Mouse (Mus musculus): ENCODE data around the gene Mfsd4b1. TPM values are rescaled to one million over a fixed set of nuclear protein-coding genes. Genes with fewer than 3 reads are reported as not detected.

Mfsd4b1 gene
- polyA plus RNA-seq, 1 experiment from 2014 or later, result 0.32 TPM

Other genes with a start within 250 kb of the Mfsd4b1 start
- 4.3 and 6.1 TPM in 2 replicates for gene Mfsd4b4, start 126.0 kb downstream of the Mfsd4b1 start, polyA plus RNA-seq (2014; fragmentation: Nextera tagmentation; extraction: Ambion mirVana)
- not detected in 2 replicates for gene Mfsd4b2, start 98.3 kb downstream of the Mfsd4b1 start, polyA plus RNA-seq (2014; fragmentation: Nextera tagmentation; extraction: Ambion mirVana)
- gene Mfsd4b3, start 65.1 kb downstream of the Mfsd4b1 start, polyA plus RNA-seq (2014; fragmentation: Nextera tagmentation; extraction: Ambion mirVana), result 0.45 and 1.4 TPM in 2 replicates
- 0.12 and 0.13 TPM in 2 replicates for gene Mfsd4b5, start 38.6 kb downstream of the Mfsd4b1 start, polyA plus RNA-seq (2014; fragmentation: Nextera tagmentation; extraction: Ambion mirVana)
- gene Slc16a10, start 117.0 kb upstream of the Mfsd4b1 start, polyA plus RNA-seq (2014; fragmentation: Nextera tagmentation; extraction: Ambion mirVana), result 7.2 and 8.2 TPM in 2 replicates
- gene Rpf2, start 221.8 kb upstream of the Mfsd4b1 start, polyA plus RNA-seq (2014; fragmentation: Nextera tagmentation; extraction: Ambion mirVana), result 58.6 and 62.6 TPM in 2 replicates
- 82.5 and 89.0 TPM in 2 replicates for gene Gtf3c6, start 232.8 kb upstream of the Mfsd4b1 start, polyA plus RNA-seq (2014; fragmentation: Nextera tagmentation; extraction: Ambion mirVana)